36 mouse cellular contexts compared by ENCODE assay signal in genomic region chr5:29963488-29963887, GRCm38 (mm10). TPM values are rescaled to one million over a fixed set of nuclear protein-coding genes. Genes with fewer than 3 reads are reported as not detected.
DNase-seq lines count a peak whose midpoint lies in the region; ATAC-seq and TF ChIP-seq lines count a peak whose summit lies in the region.
"Had no signal": no experiment of that assay in that cellular context is flagged by ENCODE, and none has a peak within 500 bp of the region (broad histone marks: within the 10 kb centered on the region; RNA-seq: fewer than 3 reads in every experiment).

No protein-coding gene starts in this region.

- 11% methylated on average over 1 of the region's 1 CpGs for WGBS in liver, embryonic 12.5 days (ENCODE audit: insufficient replicate concordance)
- WGBS in liver, postnatal 0 days (ENCODE audit: insufficient replicate concordance) = 54% methylated on average over 1 of the region's 1 CpGs

- peak overlapping the region; percentile 61 for H3K4me2 ChIP-seq in liver, embryonic 12.5 days
- H3K4me2 ChIP-seq in liver, postnatal 0 days (ENCODE audit: low read depth, low read length) = peak overlapping the region; percentile 31
- H3K4me2 ChIP-seq: embryonic facial prominence, embryonic 13.5 days; forebrain, embryonic 12.5 days; kidney, embryonic 15.5 days; limb, embryonic 12.5 days; midbrain, embryonic 15.5 days; neural tube, embryonic 15.5 days had no signal

- TF ChIP-seq RAD21 in MEL (IDR thresholded peaks at IDR 0.05; ENCODE audit: low read depth, low read length) = no peak

- no peak overlapping the region for H3K4me3 ChIP-seq in MEL (ENCODE audit: control insufficient read depth in 1 of 2, insufficient read depth in 1 of 2, low read depth in 2 of 2, low read length in 2 of 2)
- no peak overlapping the region for H3K4me3 ChIP-seq in liver, embryonic 12.5 days
- H3K4me3 ChIP-seq in liver, postnatal 0 days (ENCODE audit: low read depth, low read length) = no peak overlapping the region
- no peak overlapping the region for H3K4me3 ChIP-seq in layer of hippocampus, adult 2 months
- H3K4me3 ChIP-seq: embryonic facial prominence, embryonic 13.5 days; forebrain, embryonic 12.5 days; hindbrain, embryonic 10.5 days; kidney, embryonic 15.5 days; left cerebral cortex, adult 2 months; limb, embryonic 12.5 days; midbrain, embryonic 15.5 days; neural tube, embryonic 15.5 days had no signal

- peaks cover 18 to 44% of the 10 kb centered on the region in 2 experiments for H3K4me1 ChIP-seq in MEL (ENCODE audit: control insufficient read depth in 1 of 2, insufficient read depth in 2 of 2, low read length in 2 of 2)
- peaks cover 63% of the 10 kb centered on the region for H3K4me1 ChIP-seq in liver, embryonic 12.5 days
- H3K4me1 ChIP-seq in liver, postnatal 0 days (ENCODE audit: insufficient read depth) = peaks cover 4% of the 10 kb centered on the region
- H3K4me1 ChIP-seq: embryonic facial prominence, embryonic 13.5 days; forebrain, embryonic 12.5 days; hindbrain, embryonic 10.5 days; kidney, embryonic 15.5 days; limb, embryonic 12.5 days; midbrain, embryonic 15.5 days; neural tube, embryonic 15.5 days had no signal

- no peaks in the 10 kb centered on the region for H3K27me3 ChIP-seq in MEL (ENCODE audit: control insufficient read depth in 1 of 2, insufficient read depth in 2 of 2, low read length in 2 of 2)
- H3K27me3 ChIP-seq in liver, embryonic 12.5 days (replicated peaks) = no peaks in the 10 kb centered on the region
- H3K27me3 ChIP-seq in liver, postnatal 0 days (ENCODE audit: insufficient read depth, low read length) = no peaks in the 10 kb centered on the region
- H3K27me3 ChIP-seq: embryonic facial prominence, embryonic 13.5 days; forebrain, embryonic 12.5 days; kidney, embryonic 15.5 days; limb, embryonic 12.5 days; midbrain, embryonic 15.5 days; neural tube, embryonic 15.5 days had no signal

- peak; percentile 78 for DNase-seq in MEL (ENCODE audit: low read depth, low spot score)
- DNase-seq in c-Kit-positive CD71-positive TER-119-negative erythroid progenitor cells, embryonic 14.5 days (ENCODE audit: low read depth) = peak; percentile 73
- peak; percentile 29 for DNase-seq in liver, postnatal 0 days
- DNase-seq in layer of hippocampus, adult 2 months (ENCODE audit: low spot score in 2 of 2) = no peak
- DNase-seq in urinary bladder, adult 18-20 months (ENCODE audit: low spot score in 2 of 2) = no peak
- DNase-seq in cerebellum, adult 9-10 months = no peak
- DNase-seq: adrenal gland, postnatal 10 days; B cell, adult 2 months; cerebellum, adult 8-10 months; cerebellum, postnatal 36 days; forebrain, postnatal 0 days; heart, postnatal 14 days; kidney, adult 18-20 months; layer of hippocampus, adult 9-11 months; lung, adult 18-20 months; lung, postnatal 4 days; retina, postnatal 1 day; right cerebral cortex, postnatal 14 days; thymus, adult 18-20 months; thymus, postnatal 25 days had no signal

- peak; percentile 95 for ATAC-seq in liver, embryonic 12.5 days
- peak; percentile 93 for ATAC-seq in liver, postnatal 0 days
- ATAC-seq: forebrain, postnatal 0 days; hindbrain, embryonic 16.5 days; lung, postnatal 0 days; midbrain, embryonic 15.5 days had no signal

- no peaks in the 10 kb centered on the region for H3K79me2 ChIP-seq in MEL (ENCODE audit: control insufficient read depth, insufficient read depth, low read length, poor library complexity)

- no peak for TF ChIP-seq CTCF in MEL (IDR thresholded peaks at IDR 0.05 in 2 of 3, conservative IDR thresholded peaks at IDR 0.05 in 1 of 3; ENCODE audit: control insufficient read depth in 1 of 3, insufficient read depth in 1 of 3, low read depth in 2 of 3, low read length in 3 of 3, poor library complexity in 1 of 3, severe bottlenecking in 1 of 3)
- TF ChIP-seq CTCF in liver, postnatal 0 days (IDR thresholded peaks at IDR 0.05; ENCODE audit: low read depth) = no peak
- TF ChIP-seq CTCF in layer of hippocampus, adult 2 months (conservative IDR thresholded peaks at IDR 0.05) = no peak

- TF ChIP-seq EP300 in MEL (IDR thresholded peaks at IDR 0.05; ENCODE audit: low read depth in 1 of 2, low read length in 2 of 2) = peak; percentile 96
- TF ChIP-seq EP300 in liver, postnatal 0 days (IDR thresholded peaks at IDR 0.05; ENCODE audit: low read depth) = peak; percentile 94

- peaks cover 0 to 57% of the 10 kb centered on the region in 2 experiments; a peak in 2 of 4 replicates for H3K36me3 ChIP-seq in MEL (ENCODE audit: control insufficient read depth in 1 of 2, insufficient read depth in 2 of 2, low read length in 2 of 2)
- H3K36me3 ChIP-seq in liver, embryonic 12.5 days = no peaks in the 10 kb centered on the region
- H3K36me3 ChIP-seq in liver, postnatal 0 days (replicated peaks; ENCODE audit: insufficient read depth, low read length) = no peaks in the 10 kb centered on the region
- H3K36me3 ChIP-seq: embryonic facial prominence, embryonic 13.5 days; forebrain, embryonic 12.5 days; hindbrain, embryonic 10.5 days; kidney, embryonic 15.5 days; limb, embryonic 12.5 days; midbrain, embryonic 15.5 days; neural tube, embryonic 15.5 days had no signal

- peak overlapping the region; percentile 54 for H3K27ac ChIP-seq in MEL (ENCODE audit: control insufficient read depth, low read depth, low read length)
- H3K27ac ChIP-seq in liver, embryonic 12.5 days = peak overlapping the region; percentile 83
- peak overlapping the region; percentile 57; the same call in 1 of the 2 replicates for H3K27ac ChIP-seq in liver, postnatal 0 days (ENCODE audit: low read depth)
- H3K27ac ChIP-seq in layer of hippocampus, adult 2 months = no peak overlapping the region
- H3K27ac ChIP-seq: embryonic facial prominence, embryonic 13.5 days; forebrain, embryonic 12.5 days; hindbrain, embryonic 10.5 days; kidney, embryonic 15.5 days; left cerebral cortex, adult 2 months; limb, embryonic 12.5 days; midbrain, embryonic 15.5 days; neural tube, embryonic 15.5 days had no signal

- H3K9ac ChIP-seq in MEL (ENCODE audit: control insufficient read depth, low read depth, low read length, poor library complexity, severe bottlenecking) = no peak overlapping the region
- H3K9ac ChIP-seq in liver, embryonic 12.5 days = peak overlapping the region; percentile 55; the same call in 1 of the 2 replicates
- H3K9ac ChIP-seq in liver, postnatal 0 days (replicated peaks) = no peak overlapping the region; the same call in 1 of the 2 replicates
- H3K9ac ChIP-seq: embryonic facial prominence, embryonic 13.5 days; forebrain, embryonic 12.5 days; forebrain, postnatal 0 days; kidney, embryonic 15.5 days; limb, embryonic 12.5 days; midbrain, embryonic 15.5 days; neural tube, embryonic 15.5 days had no signal

- no peaks in the 10 kb centered on the region for H3K9me3 ChIP-seq in MEL (replicated peaks; ENCODE audit: insufficient read depth, low read length)
- H3K9me3 ChIP-seq in liver, embryonic 12.5 days (replicated peaks) = no peaks in the 10 kb centered on the region
- H3K9me3 ChIP-seq in liver, postnatal 0 days (ENCODE audit: low read length) = no peaks in the 10 kb centered on the region
- H3K9me3 ChIP-seq: embryonic facial prominence, embryonic 13.5 days; forebrain, embryonic 12.5 days; hindbrain, embryonic 10.5 days; kidney, embryonic 15.5 days; limb, embryonic 12.5 days; midbrain, embryonic 15.5 days; neural tube, embryonic 15.5 days had no signal

- TF ChIP-seq POLR2A in MEL (IDR thresholded peaks at IDR 0.05; ENCODE audit: control insufficient read depth in 1 of 2, insufficient read depth in 1 of 2, low read depth in 1 of 2, low read length in 2 of 2, poor library complexity in 1 of 2) = no peak

TF ChIP-seq in MEL, 35 proteins besides CTCF, POLR2A, EP300 and RAD21:
- TF ChIP-seq MYB (IDR thresholded peaks at IDR 0.05; ENCODE audit: low read depth, low read length) (no peak), SIN3A (IDR thresholded peaks at IDR 0.05; ENCODE audit: low read length) (peak; percentile 67; the same call in 1 of the 2 replicates), ETS1 (IDR thresholded peaks at IDR 0.05; ENCODE audit: low read depth, low read length) (peak; percentile 91), KAT2A (conservative IDR thresholded peaks at IDR 0.05; ENCODE audit: low read depth, low read length) (no peak), E2F4 (IDR thresholded peaks at IDR 0.05; ENCODE audit: borderline replicate concordance, low read depth, low read length) (no peak), MAZ (IDR thresholded peaks at IDR 0.05; ENCODE audit: low read depth, low read length) (no peak), RCOR1 (IDR thresholded peaks at IDR 0.05; ENCODE audit: low read depth, low read length) (peak; percentile 89), GATA1 (IDR thresholded peaks at IDR 0.05; ENCODE audit: low read depth, low read length) (peak; percentile 89), POLR2AphosphoS2 (IDR thresholded peaks at IDR 0.05; ENCODE audit: low read length) (no peak), TBP (IDR thresholded peaks at IDR 0.05; ENCODE audit: low read depth, low read length) (0 out of 2 replicates have a peak, but pooled peaks have one; percentile 3), USF2 (IDR thresholded peaks at IDR 0.05; ENCODE audit: borderline replicate concordance in 1 of 2, insufficient read depth in 1 of 2, low read depth in 1 of 2, low read length in 2 of 2) (no peak), ZKSCAN1 (IDR thresholded peaks at IDR 0.05; ENCODE audit: low read depth, low read length) (no peak), BHLHE40 (IDR thresholded peaks at IDR 0.05; ENCODE audit: borderline replicate concordance, low read depth, low read length) (no peak), POLR2AphosphoS5 (IDR thresholded peaks at IDR 0.05; ENCODE audit: borderline replicate concordance, low read depth, low read length) (no peak), TAL1 (IDR thresholded peaks at IDR 0.05; ENCODE audit: low read length) (peak; percentile 81), TCF12 (IDR thresholded peaks at IDR 0.05; ENCODE audit: low read depth, low read length) (peak; percentile 91), MEF2A (IDR thresholded peaks at IDR 0.05; ENCODE audit: extremely low read depth, insufficient replicate concordance, low read depth, low read length, poor library complexity, severe bottlenecking) (no peak), SMC3 (IDR thresholded peaks at IDR 0.05; ENCODE audit: low read depth, low read length) (no peak), ZNF384 (IDR thresholded peaks at IDR 0.05; ENCODE audit: low read depth, low read length) (no peak), MYC (IDR thresholded peaks at IDR 0.05; ENCODE audit: low read depth, low read length) (no peak)

RNA-seq across cellular contexts. Expression of gene Il6, which starts 49.4 kb away (rescaled TPM):
- total RNA-seq in MEL (2012; rRNA removed) = not detected in 2 replicates
- polyA plus RNA-seq in MEL (2012; ENCODE audit: insufficient read depth in 1 of 2, insufficient read length in 2 of 2, low read depth in 1 of 2, low replicate concordance in 2 of 2, missing spikeins in 1 of 2) = not detected
- polyA plus RNA-seq in liver, embryonic 12.5 days (2016; fragmentation: Nextera tagmentation; extraction: Ambion mirVana) = 0.11 and 0.22 TPM in 2 replicates
- 0.28 and 0.33 TPM in 2 replicates for polyA plus RNA-seq in liver, postnatal 0 days (2015; fragmentation: Nextera tagmentation; extraction: Ambion mirVana)
- total RNA-seq in layer of hippocampus, adult 2 months (2021) = not detected
- total RNA-seq: adrenal gland, postnatal 10 days; forebrain, postnatal 0 days; gastrocnemius, adult 8-10 months; heart, postnatal 14 days; left cerebral cortex, adult 2 months; left cerebral cortex, postnatal 25 days had no signal
- polyA plus RNA-seq: forebrain, embryonic 12.5 days; forebrain, postnatal 0 days; hindbrain, embryonic 10.5 days; hindbrain, embryonic 16.5 days; intestine, embryonic 14.5 days; large intestine, adult 2 months; limb, embryonic 12.5 days; midbrain, embryonic 15.5 days; neural tube, embryonic 15.5 days; small intestine, adult 2 months had no signal

Comparison
In these comparisons a context has a peak if more than half of its experiments do, and no peak if none do; other contexts are left out.
1. DNase-seq: peak in MEL (single experiment), c-Kit-positive CD71-positive TER-119-negative erythroid progenitor cells, embryonic 14.5 days (single experiment) and liver, postnatal 0 days (single experiment); none in layer of hippocampus, adult 2 months (0 of 2), urinary bladder, adult 18-20 months (0 of 2) and cerebellum, adult 9-10 months (single experiment).